Mouse (Mus musculus): ENCODE data around the gene Slco4c1.

DNA sequence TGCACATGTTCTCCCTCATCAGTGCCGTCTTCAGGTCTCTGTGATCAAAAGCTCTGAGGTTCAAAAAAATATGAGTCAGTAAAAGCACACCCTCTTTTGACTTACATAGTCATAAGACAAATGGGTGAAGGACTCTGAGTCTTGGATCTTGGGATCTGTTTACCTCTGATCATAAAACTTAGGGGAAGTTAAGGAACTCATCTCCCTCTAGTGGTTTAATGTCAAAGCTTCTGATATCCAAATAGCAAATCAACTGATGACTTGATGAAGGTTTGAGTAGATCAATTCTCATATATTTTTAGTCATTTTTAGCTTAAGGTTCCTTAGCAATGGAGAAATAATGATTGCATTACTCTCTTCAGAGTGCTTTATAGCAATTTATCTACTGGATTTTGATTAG is 82.7 kb downstream of the Slco4c1 start:
- peak; percentile 40; the same call in 1 of the 2 replicates for TF ChIP-seq CTCF (IDR thresholded peaks at IDR 0.05; ENCODE audit: low read depth)
- TF ChIP-seq EP300 (optimal IDR thresholded peaks at IDR 0.05) = no peak

All from stomach, postnatal 0 days (tissue).